Mouse (Mus musculus): ENCODE measurements around the gene Klhl41.

The Klhl41 gene

GRCm38 (mm10) chr2:69683036-69683805 is 13.3 kb downstream of the Klhl41 start:
- DNase-seq (ENCODE audit: low spot score): no peak

GRCm38 (mm10) chr2:69684488-69684887 is 14.6 kb downstream of the Klhl41 start:
- DNase-seq (ENCODE audit: low spot score): no peak

GRCm38 (mm10) chr2:69690214-69690613 is 20.3 kb downstream of the Klhl41 start:
- no peak for DNase-seq (ENCODE audit: low spot score)

GRCm38 (mm10) chr2:69690843-69691242 is 20.9 kb downstream of the Klhl41 start:
- no peak for DNase-seq (ENCODE audit: low spot score)

- no peak for DNase-seq (ENCODE audit: low spot score)
Measured at GRCm38 (mm10) chr2:69693501-69693900, 23.6 kb downstream of the Klhl41 start.

GRCm38 (mm10) chr2:69700446-69700845 is 30.5 kb downstream of the Klhl41 start:
- no peak for DNase-seq (ENCODE audit: low spot score)

- DNase-seq (ENCODE audit: low spot score): no peak
Measured at GRCm38 (mm10) chr2:69712171-69712570, 42.3 kb downstream of the Klhl41 start.

GRCm38 (mm10) chr2:69712981-69713625 is 43.2 kb downstream of the Klhl41 start, which contains the start of gene Fastkd1:
Gene Fastkd1 (minus strand): TSS chr2:69713516.
- peak; percentile 89 for DNase-seq (ENCODE audit: low spot score)

- DNase-seq (ENCODE audit: low spot score): no peak
Measured at GRCm38 (mm10) chr2:69713626-69714014, 43.7 kb downstream of the Klhl41 start.

GRCm38 (mm10) chr2:69714126-69714525 is 44.2 kb downstream of the Klhl41 start:
- DNase-seq (ENCODE audit: low spot score): no peak

GRCm38 (mm10) chr2:69716483-69716882 is 46.6 kb downstream of the Klhl41 start:
- peak; percentile 29 for DNase-seq (ENCODE audit: low spot score)

GRCm38 (mm10) chr2:69719121-69719520 is 49.2 kb downstream of the Klhl41 start:
- DNase-seq (ENCODE audit: low spot score): no peak

GRCm38 (mm10) chr2:69722273-69722649 is 52.3 kb downstream of the Klhl41 start, which contains the start of gene Ppig:
Gene Ppig (plus strand): TSS chr2:69722545.
- DNase-seq (ENCODE audit: low spot score): no peak

GRCm38 (mm10) chr2:69722650-69723518 is 53.0 kb downstream of the Klhl41 start:
- peak; percentile 96 for DNase-seq (ENCODE audit: low spot score)

GRCm38 (mm10) chr2:69723519-69723825 is 53.6 kb downstream of the Klhl41 start:
- no peak for DNase-seq (ENCODE audit: low spot score)
